ENCODE assay signal across 17 mouse cellular contexts in the genomic region with DNA sequence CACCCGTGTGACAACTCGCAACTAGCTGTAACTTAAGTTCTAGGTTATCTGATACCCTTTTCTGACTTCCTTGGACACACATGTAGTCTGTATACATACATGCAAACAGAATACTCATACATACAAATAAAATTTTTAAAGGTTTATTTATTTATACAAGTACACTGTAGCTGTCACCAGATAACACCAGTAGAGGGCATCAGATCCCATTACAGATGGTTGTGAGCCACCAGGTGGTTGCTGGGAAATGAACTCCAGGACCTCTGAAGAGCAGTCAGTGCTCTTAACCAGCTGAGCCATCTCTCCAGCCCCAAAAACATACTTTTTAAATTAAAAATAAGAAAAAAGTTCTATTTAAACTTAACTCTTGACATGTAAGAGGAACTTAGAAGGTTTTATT. TPM values are rescaled to one million over a fixed set of nuclear protein-coding genes. Genes with fewer than 3 reads are reported as not detected.
DNase-seq lines count a peak whose midpoint lies in the region; ATAC-seq and TF ChIP-seq lines count a peak whose summit lies in the region.
"Had no signal": no experiment of that assay in that cellular context is flagged by ENCODE, and none has a peak within 500 bp of the region (broad histone marks: within the 10 kb centered on the region; RNA-seq: fewer than 3 reads in every experiment).

No protein-coding gene starts in this region.

- H3K27ac ChIP-seq in forebrain, postnatal 0 days (ENCODE audit: low read depth, low read length), result no peak overlapping the region
- H3K27ac ChIP-seq in forebrain, embryonic 14.5 days (ENCODE audit: low read depth, low read length), result no peak overlapping the region
- no peak overlapping the region for H3K27ac ChIP-seq in layer of hippocampus, adult 2 months
- no peak overlapping the region for H3K27ac ChIP-seq in cerebellum, adult 2 months (ENCODE audit: insufficient read depth, low read length)
- H3K27ac ChIP-seq: limb, embryonic 12.5 days had no signal

- TF ChIP-seq CTCF in forebrain, postnatal 0 days (IDR thresholded peaks at IDR 0.05; ENCODE audit: low read depth), result 0 out of 2 replicates have a peak, but pooled peaks have one; percentile 19
- peak; percentile 64 for TF ChIP-seq CTCF in layer of hippocampus, adult 2 months (conservative IDR thresholded peaks at IDR 0.05)
- TF ChIP-seq CTCF in cerebellum, adult 2 months (IDR thresholded peaks at IDR 0.05; ENCODE audit: borderline replicate concordance, insufficient read depth, low read depth, low read length), result no peak

- H3K36me3 ChIP-seq in forebrain, postnatal 0 days (ENCODE audit: insufficient read depth), result no peaks in the 10 kb centered on the region
- no peaks in the 10 kb centered on the region for H3K36me3 ChIP-seq in forebrain, embryonic 14.5 days (ENCODE audit: control insufficient read depth, insufficient read depth, low read length)
- H3K36me3 ChIP-seq: limb, embryonic 12.5 days had no signal

- no peak overlapping the region for H3K9ac ChIP-seq in forebrain, postnatal 0 days
- no peak overlapping the region for H3K9ac ChIP-seq in forebrain, embryonic 14.5 days (ENCODE audit: low read length)
- H3K9ac ChIP-seq: limb, embryonic 12.5 days had no signal

- ATAC-seq in forebrain, postnatal 0 days, result no peak
- ATAC-seq in forebrain, embryonic 14.5 days, result no peak

- WGBS in forebrain, postnatal 0 days, result 88% methylated on average over 2 of the region's 2 CpGs
- 89% methylated on average over 2 of the region's 2 CpGs for WGBS in forebrain, embryonic 14.5 days
- WGBS in cerebellum, adult 2 months, result 88% methylated on average over 2 of the region's 2 CpGs

- DNase-seq in forebrain, postnatal 0 days, result no peak
- no peak for DNase-seq in forebrain, embryonic 14.5 days (ENCODE audit: low spot score)
- no peak for DNase-seq in layer of hippocampus, adult 2 months (ENCODE audit: low spot score in 2 of 2)
- DNase-seq in layer of hippocampus, postnatal 25 days (ENCODE audit: extremely low spot score in 1 of 2, low spot score in 1 of 2), result no peak
- peak; percentile 14 for DNase-seq in thymus, postnatal 14 days
- no peak for DNase-seq in thymus, postnatal 4 days
- no peak for DNase-seq in cerebellum, adult 2 months
- DNase-seq in urinary bladder, postnatal 14 days (ENCODE audit: low spot score), result no peak
- DNase-seq: adrenal gland, adult 2 months; B cell, adult 2 months; cerebellum, postnatal 10 days; heart, postnatal 14 days; kidney, postnatal 4 days; lung, postnatal 14 days; thymus, postnatal 25 days had no signal

- TF ChIP-seq POLR2A in cerebellum, adult 2 months (IDR thresholded peaks at IDR 0.05; ENCODE audit: borderline replicate concordance, insufficient read depth, low read length), result no peak

- H3K4me2 ChIP-seq in forebrain, postnatal 0 days (ENCODE audit: low read depth), result no peak overlapping the region
- H3K4me2 ChIP-seq in forebrain, embryonic 14.5 days (ENCODE audit: low read length), result no peak overlapping the region
- H3K4me2 ChIP-seq: limb, embryonic 12.5 days had no signal

- H3K9me3 ChIP-seq in forebrain, postnatal 0 days (ENCODE audit: low read length), result no peaks in the 10 kb centered on the region
- no peaks in the 10 kb centered on the region for H3K9me3 ChIP-seq in forebrain, embryonic 14.5 days (replicated peaks; ENCODE audit: control insufficient read depth, low read length)
- H3K9me3 ChIP-seq: limb, embryonic 12.5 days had no signal

- H3K4me1 ChIP-seq in forebrain, postnatal 0 days (ENCODE audit: insufficient read depth), result no peaks in the 10 kb centered on the region
- H3K4me1 ChIP-seq in forebrain, embryonic 14.5 days (ENCODE audit: control insufficient read depth, insufficient read depth, low read length), result no peaks in the 10 kb centered on the region
- H3K4me1 ChIP-seq in cerebellum, adult 2 months (ENCODE audit: control insufficient read depth, insufficient read depth, low read length), result no peaks in the 10 kb centered on the region
- H3K4me1 ChIP-seq: limb, embryonic 12.5 days had no signal

- no peaks in the 10 kb centered on the region for H3K27me3 ChIP-seq in forebrain, postnatal 0 days (ENCODE audit: insufficient read depth, low read length)
- no peaks in the 10 kb centered on the region for H3K27me3 ChIP-seq in forebrain, embryonic 14.5 days (replicated peaks; ENCODE audit: control insufficient read depth, insufficient read depth, low read length)
- H3K27me3 ChIP-seq in cerebellum, adult 2 months (ENCODE audit: control insufficient read depth, insufficient read depth, low read length), result no peaks in the 10 kb centered on the region
- H3K27me3 ChIP-seq: limb, embryonic 12.5 days had no signal

- H3K4me3 ChIP-seq in forebrain, postnatal 0 days (ENCODE audit: low read depth, low read length), result no peak overlapping the region
- no peak overlapping the region for H3K4me3 ChIP-seq in forebrain, embryonic 14.5 days (ENCODE audit: low read depth, low read length)
- H3K4me3 ChIP-seq in layer of hippocampus, adult 2 months, result no peak overlapping the region
- H3K4me3 ChIP-seq in cerebellum, adult 2 months (replicated peaks; ENCODE audit: insufficient read depth, low read depth, low read length), result no peak overlapping the region
- H3K4me3 ChIP-seq: erythroblast, embryonic 14.5 days; limb, embryonic 12.5 days had no signal

RNA-seq across cellular contexts. Expression of a gene that starts 12.5 kb away (rescaled TPM):
- 11.2 and 18.9 TPM in 2 replicates for total RNA-seq in forebrain, postnatal 0 days (2014; rRNA removed)
- polyA plus RNA-seq in forebrain, postnatal 0 days (2015; fragmentation: Nextera tagmentation; extraction: Ambion mirVana), result 2.8 and 4.7 TPM in 2 replicates
- 5.9 and 6.6 TPM in 2 replicates for polyA plus RNA-seq in forebrain, embryonic 14.5 days (2014; fragmentation: Nextera tagmentation; extraction: Ambion mirVana)
- 10 to 100 TPM; 11.5 to 12.3 TPM for total RNA-seq in layer of hippocampus, adult 2 months (2021)
- 10 to 100 TPM in 1 of 2 experiments, 1 to 10 TPM in 1; 9.7 to 14.7 TPM for total RNA-seq in layer of hippocampus, postnatal 25 days (2021)
- 11.1 and 11.2 TPM in 2 replicates for polyA plus RNA-seq in cerebellum, adult 2 months (2012; rRNA removed)

RNA-seq across cellular contexts. Expression of a gene that starts 31.6 kb away (rescaled TPM):
- total RNA-seq in forebrain, postnatal 0 days (2014; rRNA removed), result 4.7 and 10.6 TPM in 2 replicates
- polyA plus RNA-seq in forebrain, postnatal 0 days (2015; fragmentation: Nextera tagmentation; extraction: Ambion mirVana), result 1.4 and 2.1 TPM in 2 replicates
- polyA plus RNA-seq in forebrain, embryonic 14.5 days (2014; fragmentation: Nextera tagmentation; extraction: Ambion mirVana), result 1.8 and 3.6 TPM in 2 replicates
- total RNA-seq in layer of hippocampus, adult 2 months (2021), result 1 to 10 TPM; 4.4 to 5.5 TPM
- total RNA-seq in layer of hippocampus, postnatal 25 days (2021), result 1 to 10 TPM; 5.2 to 5.5 TPM
- polyA plus RNA-seq in cerebellum, adult 2 months (2012; rRNA removed), result 1.7 and 2.1 TPM in 2 replicates

RNA-seq across cellular contexts. Expression of a gene that starts 31.6 kb away (rescaled TPM):
- total RNA-seq in forebrain, postnatal 0 days (2014; rRNA removed), result 31.5 and 37.0 TPM in 2 replicates
- polyA plus RNA-seq in forebrain, postnatal 0 days (2015; fragmentation: Nextera tagmentation; extraction: Ambion mirVana), result 27.9 and 30.2 TPM in 2 replicates
- polyA plus RNA-seq in forebrain, embryonic 14.5 days (2014; fragmentation: Nextera tagmentation; extraction: Ambion mirVana), result 55.4 and 55.5 TPM in 2 replicates
- total RNA-seq in layer of hippocampus, adult 2 months (2021), result 10 to 100 TPM; 31.6 to 36.0 TPM
- 10 to 100 TPM; 28.7 to 29.8 TPM for total RNA-seq in layer of hippocampus, postnatal 25 days (2021)
- 43.7 and 47.1 TPM in 2 replicates for polyA plus RNA-seq in cerebellum, adult 2 months (2012; rRNA removed)

RNA-seq across cellular contexts. Expression of a gene that starts 31.7 kb away (rescaled TPM):
- total RNA-seq in forebrain, postnatal 0 days (2014; rRNA removed), result 21.9 and 23.7 TPM in 2 replicates
- 32.0 and 35.4 TPM in 2 replicates for polyA plus RNA-seq in forebrain, postnatal 0 days (2015; fragmentation: Nextera tagmentation; extraction: Ambion mirVana)
- 25.1 and 33.2 TPM in 2 replicates for polyA plus RNA-seq in forebrain, embryonic 14.5 days (2014; fragmentation: Nextera tagmentation; extraction: Ambion mirVana)
- 10 to 100 TPM; 18.1 to 18.2 TPM for total RNA-seq in layer of hippocampus, adult 2 months (2021)
- 10 to 100 TPM; 18.4 to 19.1 TPM for total RNA-seq in layer of hippocampus, postnatal 25 days (2021)
- 13.6 and 14.9 TPM in 2 replicates for polyA plus RNA-seq in cerebellum, adult 2 months (2012; rRNA removed)

RNA-seq across cellular contexts. Expression of a gene that starts 45.2 kb away (rescaled TPM):
- 67.0 and 73.9 TPM in 2 replicates for total RNA-seq in forebrain, postnatal 0 days (2014; rRNA removed)
- 329 and 353 TPM in 2 replicates for polyA plus RNA-seq in forebrain, postnatal 0 days (2015; fragmentation: Nextera tagmentation; extraction: Ambion mirVana)
- 309 and 324 TPM in 2 replicates for polyA plus RNA-seq in forebrain, embryonic 14.5 days (2014; fragmentation: Nextera tagmentation; extraction: Ambion mirVana)
- 100 to 1,000 TPM; 204 to 205 TPM for total RNA-seq in layer of hippocampus, adult 2 months (2021)
- total RNA-seq in layer of hippocampus, postnatal 25 days (2021), result 100 to 1,000 TPM; 207 to 228 TPM
- 148 and 167 TPM in 2 replicates for polyA plus RNA-seq in cerebellum, adult 2 months (2012; rRNA removed)
